Mouse (Mus musculus) midbrain, embryonic 15.5 days (tissue): ENCODE measurements at regions not wholly inside any gene's neighbourhood (a gene's known extent, or its start where the extent isn't known, plus 50 kb on each side); places are given as distances from the start of the nearest gene placed in this dataset.

Source experiments
- ATAC-seq: fragments of 200-750 bp; cut with Nextera tagmentation; replicated peaks from 2 replicates; pipeline ENCODE4 v1.8.0; 2017; ENCODE audit warnings: moderate TSS enrichment
- H3K27ac ChIP-seq: fragments of 300-500 bp; sonication (generic); 2 replicates; pipeline ENCODE4 v1.5.1; 2015; ENCODE audit warnings: mild to moderate bottlenecking, inconsistent platforms
- H3K27me3 ChIP-seq: fragments of 300-500 bp; sonication (generic); replicated peaks from 2 replicates; pipeline ENCODE4 v1.6.1; 2015; ENCODE audit warnings: inconsistent platforms
- H3K36me3 ChIP-seq: fragments of 300-500 bp; sonication (generic); replicated peaks from 2 replicates; pipeline ENCODE4 v1.6.1; 2015; ENCODE audit warnings: inconsistent platforms
- H3K4me1 ChIP-seq: fragments of 300-500 bp; sonication (generic); 2 replicates; pipeline ENCODE4 v1.6.1; 2015; ENCODE audit warnings: inconsistent platforms
- H3K4me2 ChIP-seq: fragments of 300-500 bp; sonication (generic); 2 replicates; pipeline ENCODE4 v1.6.1; 2015; ENCODE audit warnings: inconsistent platforms, mild to moderate bottlenecking, moderate library complexity
- H3K4me3 ChIP-seq: fragments of 300-500 bp; sonication (generic); 2 replicates; pipeline ENCODE4 v1.5.1; 2015; ENCODE audit warnings: mild to moderate bottlenecking, inconsistent platforms
- H3K9ac ChIP-seq: fragments of 300-500 bp; sonication (generic); 2 replicates; pipeline ENCODE4 v1.6.1; 2015; ENCODE audit warnings: mild to moderate bottlenecking, inconsistent platforms
- H3K9me3 ChIP-seq: fragments of 300-500 bp; sonication (generic); 2 replicates; pipeline ENCODE4 v1.6.1; 2016; ENCODE audit warnings: inconsistent platforms
- WGBS: fragments of 180-500 bp; shearing (Covaris S2); methylation state at CpG from one replicate; pipeline ENCODE4 v1.1.7; 2015; ENCODE audit warnings: mixed read lengths; 5-methylcytosine and 5-hydroxymethylcytosine counted together

GRCm38 (mm10) chr12:58639478-58639877 lies 370.4 kb upstream of the Clec14a start:
- Histone ChIP-seq H3K27ac (no peak overlapping the region), H3K4me1 (no peaks in the 10 kb centered on the region), H3K27me3 (no peaks in the 10 kb centered on the region), H3K4me2 (no peak overlapping the region), H3K9ac (no peak overlapping the region), H3K9me3 (no peaks in the 10 kb centered on the region), H3K36me3 (no peaks in the 10 kb centered on the region), H3K4me3 (no peak overlapping the region)
- ATAC-seq, result no peak
- WGBS, result 81% methylated on average over 1 of the region's 1 CpGs

- Histone ChIP-seq H3K9me3 (no peaks in the 10 kb centered on the region), H3K27ac (no peak overlapping the region), H3K27me3 (no peaks in the 10 kb centered on the region), H3K9ac (no peak overlapping the region), H3K4me3 (no peak overlapping the region), H3K4me1 (no peaks in the 10 kb centered on the region), H3K36me3 (no peaks in the 10 kb centered on the region), H3K4me2 (no peak overlapping the region)
- 76% methylated on average over 3 of the region's 3 CpGs for WGBS
- ATAC-seq, result no peak
These were observed 369.2 kb upstream of the Clec14a start for GRCm38 (mm10) chr12:58638260-58638659.

- Histone ChIP-seq H3K9me3 (no peaks in the 10 kb centered on the region), H3K4me3 (no peak overlapping the region), H3K36me3 (no peaks in the 10 kb centered on the region), H3K4me2 (no peak overlapping the region), H3K9ac (no peak overlapping the region), H3K27ac (no peak overlapping the region), H3K4me1 (no peaks in the 10 kb centered on the region), H3K27me3 (no peaks in the 10 kb centered on the region)
- no peak for ATAC-seq
- WGBS, result 95% methylated on average over 3 of the region's 3 CpGs
These were observed 363.4 kb upstream of the Clec14a start for GRCm38 (mm10) chr12:58632529-58632928.

GRCm38 (mm10) chr12:58628817-58629216 lies 359.7 kb upstream of the Clec14a start:
- no peak overlapping the region for H3K4me3 ChIP-seq
- H3K27me3 ChIP-seq, result no peaks in the 10 kb centered on the region
- H3K9me3 ChIP-seq, result no peaks in the 10 kb centered on the region
- H3K4me1 ChIP-seq, result no peaks in the 10 kb centered on the region
- H3K27ac ChIP-seq, result no peak overlapping the region
- H3K4me2 ChIP-seq, result no peak overlapping the region
- H3K9ac ChIP-seq, result no peak overlapping the region
- WGBS, result 59% methylated on average over 5 of the region's 5 CpGs
- peak; percentile 70 for ATAC-seq
- no peaks in the 10 kb centered on the region for H3K36me3 ChIP-seq

- no peaks in the 10 kb centered on the region for H3K9me3 ChIP-seq
- H3K9ac ChIP-seq, result no peak overlapping the region
- H3K27me3 ChIP-seq, result no peaks in the 10 kb centered on the region
- 66% methylated on average over 2 of the region's 2 CpGs for WGBS
- no peak overlapping the region for H3K4me2 ChIP-seq
- ATAC-seq, result no peak
- no peaks in the 10 kb centered on the region for H3K4me1 ChIP-seq
- no peaks in the 10 kb centered on the region for H3K36me3 ChIP-seq
- no peak overlapping the region for H3K4me3 ChIP-seq
- H3K27ac ChIP-seq, result no peak overlapping the region
These were observed 356.1 kb upstream of the Clec14a start for GRCm38 (mm10) chr12:58625144-58625543.

- Histone ChIP-seq H3K27ac (no peak overlapping the region), H3K9me3 (no peaks in the 10 kb centered on the region), H3K36me3 (no peaks in the 10 kb centered on the region), H3K9ac (no peak overlapping the region), H3K4me3 (no peak overlapping the region), H3K27me3 (no peaks in the 10 kb centered on the region), H3K4me2 (no peak overlapping the region), H3K4me1 (no peaks in the 10 kb centered on the region)
- 72% methylated on average over 7 of the region's 7 CpGs for WGBS
- ATAC-seq, result no peak
These were observed 350.6 kb upstream of the Clec14a start for GRCm38 (mm10) chr12:58619508-58620310.

GRCm38 (mm10) chr12:58594781-58595180 lies 325.7 kb upstream of the Clec14a start:
- WGBS, result 81% methylated on average over 9 of the region's 9 CpGs
- Histone ChIP-seq H3K9ac (no peak overlapping the region), H3K27me3 (no peaks in the 10 kb centered on the region), H3K27ac (no peak overlapping the region), H3K4me3 (no peak overlapping the region), H3K4me1 (peaks cover 9% of the 10 kb centered on the region; the same call in 1 of the 2 replicates), H3K36me3 (no peaks in the 10 kb centered on the region), H3K4me2 (no peak overlapping the region), H3K9me3 (no peaks in the 10 kb centered on the region)
- ATAC-seq, result no peak

- no peaks in the 10 kb centered on the region for H3K36me3 ChIP-seq
- H3K27me3 ChIP-seq, result no peaks in the 10 kb centered on the region
- no peak overlapping the region for H3K4me2 ChIP-seq
- H3K4me1 ChIP-seq, result peaks cover 9% of the 10 kb centered on the region; the same call in 1 of the 2 replicates
- no peaks in the 10 kb centered on the region for H3K9me3 ChIP-seq
- no peak overlapping the region for H3K9ac ChIP-seq
- peak overlapping the region; percentile 43; the same call in 1 of the 2 replicates for H3K27ac ChIP-seq
- ATAC-seq, result peak; percentile 62; the same call in 1 of the 2 replicates
- 61% methylated on average over 3 of the region's 3 CpGs for WGBS
- H3K4me3 ChIP-seq, result no peak overlapping the region
These were observed 322.4 kb upstream of the Clec14a start for GRCm38 (mm10) chr12:58591480-58591829.

GRCm38 (mm10) chr12:58590547-58591479 lies 321.7 kb upstream of the Clec14a start:
- ATAC-seq, result peak; percentile 65

GRCm38 (mm10) chr12:58581811-58582572 lies 312.9 kb upstream of the Clec14a start:
- Histone ChIP-seq H3K4me2 (no peak overlapping the region), H3K9me3 (no peaks in the 10 kb centered on the region), H3K27ac (no peak overlapping the region), H3K4me1 (no peaks in the 10 kb centered on the region), H3K9ac (no peak overlapping the region), H3K27me3 (no peaks in the 10 kb centered on the region), H3K4me3 (no peak overlapping the region), H3K36me3 (no peaks in the 10 kb centered on the region)
- no peak for ATAC-seq
- WGBS, result 94% methylated on average over 5 of the region's 5 CpGs

More at GRCm38 (mm10) chr12:58590547-58591479, 321.7 kb upstream of the Clec14a start:
- Histone ChIP-seq H3K4me2 (no peak overlapping the region), H3K36me3 (no peaks in the 10 kb centered on the region), H3K27me3 (no peaks in the 10 kb centered on the region), H3K9me3 (no peaks in the 10 kb centered on the region), H3K27ac (peak overlapping the region; percentile 43; the same call in 1 of the 2 replicates), H3K4me1 (peaks cover 9% of the 10 kb centered on the region; the same call in 1 of the 2 replicates), H3K4me3 (no peak overlapping the region), H3K9ac (no peak overlapping the region)
- 48% methylated on average over 7 of the region's 7 CpGs for WGBS

GRCm38 (mm10) chr12:58569056-58569455 lies 300.0 kb upstream of the Clec14a start:
- H3K9ac ChIP-seq, result no peak overlapping the region
- WGBS, result 96% methylated on average over 1 of the region's 1 CpGs
- no peak overlapping the region for H3K4me2 ChIP-seq
- ATAC-seq, result no peak
- H3K36me3 ChIP-seq, result no peaks in the 10 kb centered on the region
- no peaks in the 10 kb centered on the region for H3K9me3 ChIP-seq
- H3K4me3 ChIP-seq, result no peak overlapping the region
- no peaks in the 10 kb centered on the region for H3K27me3 ChIP-seq
- no peaks in the 10 kb centered on the region for H3K4me1 ChIP-seq
- no peak overlapping the region for H3K27ac ChIP-seq

GRCm38 (mm10) chr12:58560840-58561239 lies 291.8 kb upstream of the Clec14a start:
- Histone ChIP-seq H3K27ac (no peak overlapping the region), H3K4me3 (no peak overlapping the region), H3K9me3 (no peaks in the 10 kb centered on the region), H3K27me3 (no peaks in the 10 kb centered on the region), H3K9ac (no peak overlapping the region), H3K4me1 (no peaks in the 10 kb centered on the region), H3K4me2 (no peak overlapping the region), H3K36me3 (no peaks in the 10 kb centered on the region)
- ATAC-seq, result no peak
- 73% methylated on average over 5 of the region's 5 CpGs for WGBS
